Mouse (Mus musculus) testis, adult 2 months (tissue): ENCODE results near the gene Grb2. TPM values are rescaled to one million over a fixed set of nuclear protein-coding genes. Genes with fewer than 3 reads are reported as not detected.
A peak's percentile ranks its signal among the peaks of the same experiment; 100 is the strongest.

Experiments
- H3K27ac ChIP-seq: fragments of 200-500 bp; 2 replicates; pipeline ENCODE4 v1.5.1; 2012; ENCODE audit warnings: low read depth, low read length; ENCODE audit not compliant: control insufficient read depth, insufficient read depth
- H3K27me3 ChIP-seq: fragments of 200-500 bp; 2 replicates; pipeline ENCODE4 v1.6.1; 2012; ENCODE audit warnings: mild to moderate bottlenecking, low read length, moderate library complexity; ENCODE audit not compliant: control insufficient read depth, insufficient read depth
- H3K36me3 ChIP-seq: fragments of 200-500 bp; 2 replicates; pipeline ENCODE4 v1.6.1; 2012; ENCODE audit warnings: mild to moderate bottlenecking, low read length; ENCODE audit not compliant: control insufficient read depth, insufficient read depth
- H3K4me1 ChIP-seq: fragments of 200-500 bp; 2 replicates; pipeline ENCODE4 v1.6.1; 2012; ENCODE audit warnings: low read length; ENCODE audit not compliant: control insufficient read depth, insufficient read depth
- H3K4me3 ChIP-seq: fragments of 200-500 bp; 2 replicates; pipeline ENCODE4 v1.5.1; 2012; ENCODE audit warnings: low read depth, mild to moderate bottlenecking, low read length, moderate library complexity, mixed read lengths; ENCODE audit not compliant: control insufficient read depth
- CTCF ChIP-seq: fragments of 200-500 bp; IDR thresholded peaks from 2 replicates; pipeline ENCODE4 v1.5.1; 2012; ENCODE audit warnings: low read depth, mild to moderate bottlenecking, inconsistent platforms, low read length, moderate library complexity; ENCODE audit not compliant: control insufficient read depth, insufficient read depth, insufficient replicate concordance
- POLR2A ChIP-seq: fragments of 200-500 bp; IDR thresholded peaks from 2 replicates; pipeline ENCODE4 v1.6.1; 2012; ENCODE audit warnings: low read depth, mild to moderate bottlenecking, inconsistent platforms, low read length, moderate library complexity; ENCODE audit not compliant: control insufficient read depth
- polyA plus RNA-seq: library from polyadenylated mRNA; depleted of rRNA; stranded (reverse); fragments of >200 nt; gene quantifications from 2 replicates; pipeline ENCODE4 v1.2.3, GENCODE M21; 2012

The Grb2 gene
- polyA plus RNA-seq, 1 experiment, result 7.7 TPM

GRCm38 (mm10) chr11:115604304-115604696, 104.1 kb downstream of the Grb2 start:
- H3K27ac ChIP-seq, result peak overlapping the region; percentile 98
- no peak; the same call in 1 of the 2 replicates for TF ChIP-seq POLR2A
- no peak for TF ChIP-seq CTCF
- peaks cover 1% of the 10 kb centered on the region; the same call in 1 of the 2 replicates for H3K36me3 ChIP-seq
- H3K4me1 ChIP-seq, result peaks cover 2% of the 10 kb centered on the region
- H3K27me3 ChIP-seq, result no peaks in the 10 kb centered on the region
- peak overlapping the region; percentile 87 for H3K4me3 ChIP-seq

GRCm38 (mm10) chr11:115603476-115604303, 104.7 kb downstream of the Grb2 start, which contains the start of the genes Mrps7 and Gga3:
Gene Mrps7, plus strand, starts transcription at chr11:115603925.
Gene Gga3, minus strand, starts transcription at chr11:115604051.
- TF ChIP-seq POLR2A (peak; percentile 78; the same call in 1 of the 2 replicates), CTCF (no peak)
- peak within 1 kb of the TSS; percentile 98 for H3K27ac ChIP-seq
- H3K4me3 ChIP-seq, result peak within 1 kb of the TSS; percentile 87
- H3K27me3 ChIP-seq, result no peaks in the 10 kb centered on the region
- H3K4me1 ChIP-seq, result peaks cover 2% of the 10 kb centered on the region
- H3K36me3 ChIP-seq, result peaks cover 1% of the 10 kb centered on the region; the same call in 1 of the 2 replicates

- TF ChIP-seq CTCF (no peak), POLR2A (no peak)
Observed at GRCm38 (mm10) chr11:115603128-115603475, 105.3 kb downstream of the Grb2 start.

GRCm38 (mm10) chr11:115601174-115601573, 107.2 kb downstream of the Grb2 start:
- no peaks in the 10 kb centered on the region for H3K36me3 ChIP-seq
- TF ChIP-seq CTCF, result no peak
- TF ChIP-seq POLR2A, result no peak
- no peaks in the 10 kb centered on the region for H3K27me3 ChIP-seq
- peaks cover 2% of the 10 kb centered on the region for H3K4me1 ChIP-seq
- no peak overlapping the region for H3K27ac ChIP-seq
- H3K4me3 ChIP-seq, result no peak overlapping the region

More at GRCm38 (mm10) chr11:115603128-115603475, 105.3 kb downstream of the Grb2 start:
- no peaks in the 10 kb centered on the region for H3K27me3 ChIP-seq
- peak overlapping the region; percentile 98 for H3K27ac ChIP-seq
- H3K36me3 ChIP-seq, result peaks cover 1% of the 10 kb centered on the region; the same call in 1 of the 2 replicates
- H3K4me1 ChIP-seq, result peaks cover 2% of the 10 kb centered on the region
- H3K4me3 ChIP-seq, result peak overlapping the region; percentile 87

GRCm38 (mm10) chr11:115600743-115601142, 107.7 kb downstream of the Grb2 start:
- peaks cover 2% of the 10 kb centered on the region for H3K4me1 ChIP-seq
- no peaks in the 10 kb centered on the region for H3K36me3 ChIP-seq
- H3K27ac ChIP-seq, result no peak overlapping the region
- H3K4me3 ChIP-seq, result no peak overlapping the region
- TF ChIP-seq POLR2A (no peak), CTCF (no peak)
- no peaks in the 10 kb centered on the region for H3K27me3 ChIP-seq

- peaks cover 2% of the 10 kb centered on the region for H3K4me1 ChIP-seq
- H3K27me3 ChIP-seq, result no peaks in the 10 kb centered on the region
- H3K4me3 ChIP-seq, result no peak overlapping the region
- H3K36me3 ChIP-seq, result no peaks in the 10 kb centered on the region
- no peak for TF ChIP-seq CTCF
- no peak for TF ChIP-seq POLR2A
- H3K27ac ChIP-seq, result no peak overlapping the region
Observed at GRCm38 (mm10) chr11:115599722-115600121, 108.7 kb downstream of the Grb2 start.

GRCm38 (mm10) chr11:115598309-115598708, 110.1 kb downstream of the Grb2 start:
- TF ChIP-seq POLR2A (no peak), CTCF (no peak)
- Histone ChIP-seq H3K4me1 (peaks cover 2% of the 10 kb centered on the region; the same call in 1 of the 2 replicates), H3K27me3 (no peaks in the 10 kb centered on the region), H3K4me3 (no peak overlapping the region), H3K27ac (no peak overlapping the region), H3K36me3 (no peaks in the 10 kb centered on the region)
